Mouse (Mus musculus): ENCODE results near the gene Sult6b2. TPM values are rescaled to one million over a fixed set of nuclear protein-coding genes. Genes with fewer than 3 reads are reported as not detected.

Sult6b2 gene
- polyA plus RNA-seq, 1 experiment from 2014 or later, result 53.2 TPM

- Histone ChIP-seq H3K4me3 (ENCODE audit: low read depth, low read length) (no peak overlapping the region), H3K9ac (ENCODE audit: low read depth, low read length) (no peak overlapping the region), H3K4me2 (replicated peaks; ENCODE audit: low read depth) (no peak overlapping the region), H3K36me3 (ENCODE audit: control insufficient read depth, insufficient read depth) (no peaks in the 10 kb centered on the region), H3K4me1 (replicated peaks; ENCODE audit: control insufficient read depth, insufficient read depth, low read length) (no peaks in the 10 kb centered on the region), H3K27me3 (replicated peaks; ENCODE audit: control insufficient read depth, insufficient read depth, low read length) (no peaks in the 10 kb centered on the region), H3K9me3 (ENCODE audit: control insufficient read depth) (no peaks in the 10 kb centered on the region), H3K27ac (ENCODE audit: low read depth, low read length) (no peak overlapping the region)
- no peak for ATAC-seq
- TF ChIP-seq CTCF (IDR thresholded peaks at IDR 0.05; ENCODE audit: low read depth), result no peak
- 69% methylated on average over 4 of the region's 4 CpGs for WGBS
These were observed 61.1 kb downstream of the Sult6b2 start for GRCm38 (mm10) chr6:142743193-142743592.

GRCm38 (mm10) chr6:142741763-142742162, 62.5 kb downstream of the Sult6b2 start:
- 83% methylated on average over 6 of the region's 6 CpGs for WGBS

GRCm38 (mm10) chr6:142738637-142739036, 65.7 kb downstream of the Sult6b2 start:
- 72% methylated on average over 6 of the region's 6 CpGs for WGBS

More at GRCm38 (mm10) chr6:142741763-142742162, 62.5 kb downstream of the Sult6b2 start:
- no peak overlapping the region for H3K9ac ChIP-seq (ENCODE audit: low read depth, low read length)
- H3K4me2 ChIP-seq (replicated peaks; ENCODE audit: low read depth), result no peak overlapping the region
- no peak overlapping the region for H3K4me3 ChIP-seq (ENCODE audit: low read depth, low read length)
- H3K4me1 ChIP-seq (replicated peaks; ENCODE audit: control insufficient read depth, insufficient read depth, low read length), result no peaks in the 10 kb centered on the region
- no peak for ATAC-seq
- TF ChIP-seq CTCF (IDR thresholded peaks at IDR 0.05; ENCODE audit: low read depth), result no peak
- no peaks in the 10 kb centered on the region for H3K27me3 ChIP-seq (replicated peaks; ENCODE audit: control insufficient read depth, insufficient read depth, low read length)
- no peak overlapping the region for H3K27ac ChIP-seq (ENCODE audit: low read depth, low read length)
- no peaks in the 10 kb centered on the region for H3K9me3 ChIP-seq (ENCODE audit: control insufficient read depth)
- no peaks in the 10 kb centered on the region for H3K36me3 ChIP-seq (ENCODE audit: control insufficient read depth, insufficient read depth)

GRCm38 (mm10) chr6:142738225-142738624, 66.1 kb downstream of the Sult6b2 start:
- Histone ChIP-seq H3K4me1 (replicated peaks; ENCODE audit: control insufficient read depth, insufficient read depth, low read length) (no peaks in the 10 kb centered on the region), H3K27me3 (replicated peaks; ENCODE audit: control insufficient read depth, insufficient read depth, low read length) (no peaks in the 10 kb centered on the region), H3K36me3 (ENCODE audit: control insufficient read depth, insufficient read depth) (no peaks in the 10 kb centered on the region), H3K9me3 (ENCODE audit: control insufficient read depth) (no peaks in the 10 kb centered on the region), H3K4me3 (ENCODE audit: low read depth, low read length) (no peak overlapping the region), H3K27ac (ENCODE audit: low read depth, low read length) (no peak overlapping the region), H3K9ac (ENCODE audit: low read depth, low read length) (no peak overlapping the region), H3K4me2 (replicated peaks; ENCODE audit: low read depth) (no peak overlapping the region)
- no peak for ATAC-seq
- no peak for TF ChIP-seq CTCF (IDR thresholded peaks at IDR 0.05; ENCODE audit: low read depth)
- 75% methylated on average over 2 of the region's 2 CpGs for WGBS

More at GRCm38 (mm10) chr6:142738637-142739036, 65.7 kb downstream of the Sult6b2 start:
- ATAC-seq, result no peak
- Histone ChIP-seq H3K4me3 (ENCODE audit: low read depth, low read length) (no peak overlapping the region), H3K4me2 (replicated peaks; ENCODE audit: low read depth) (no peak overlapping the region), H3K9me3 (ENCODE audit: control insufficient read depth) (no peaks in the 10 kb centered on the region), H3K9ac (ENCODE audit: low read depth, low read length) (no peak overlapping the region), H3K27ac (ENCODE audit: low read depth, low read length) (no peak overlapping the region), H3K4me1 (replicated peaks; ENCODE audit: control insufficient read depth, insufficient read depth, low read length) (no peaks in the 10 kb centered on the region), H3K27me3 (replicated peaks; ENCODE audit: control insufficient read depth, insufficient read depth, low read length) (no peaks in the 10 kb centered on the region), H3K36me3 (ENCODE audit: control insufficient read depth, insufficient read depth) (no peaks in the 10 kb centered on the region)
- no peak for TF ChIP-seq CTCF (IDR thresholded peaks at IDR 0.05; ENCODE audit: low read depth)

GRCm38 (mm10) chr6:142735302-142736005, 68.8 kb downstream of the Sult6b2 start:
- H3K27ac ChIP-seq (ENCODE audit: low read depth, low read length), result no peak overlapping the region
- no peak overlapping the region for H3K9ac ChIP-seq (ENCODE audit: low read depth, low read length)
- H3K4me1 ChIP-seq (replicated peaks; ENCODE audit: control insufficient read depth, insufficient read depth, low read length), result no peaks in the 10 kb centered on the region
- no peak overlapping the region for H3K4me3 ChIP-seq (ENCODE audit: low read depth, low read length)
- ATAC-seq, result no peak
- WGBS, result 43% methylated on average over 8 of the region's 8 CpGs
- no peaks in the 10 kb centered on the region for H3K9me3 ChIP-seq (ENCODE audit: control insufficient read depth)
- H3K4me2 ChIP-seq (replicated peaks; ENCODE audit: low read depth), result no peak overlapping the region
- no peaks in the 10 kb centered on the region for H3K27me3 ChIP-seq (replicated peaks; ENCODE audit: control insufficient read depth, insufficient read depth, low read length)
- no peaks in the 10 kb centered on the region for H3K36me3 ChIP-seq (ENCODE audit: control insufficient read depth, insufficient read depth)
- peak; percentile 81 for TF ChIP-seq CTCF (IDR thresholded peaks at IDR 0.05; ENCODE audit: low read depth)

Other genes starting within 250 kb of the Sult6b2 start
- 28.7 and 29.8 TPM in 2 replicates for gene Kcnj8, start 232.9 kb downstream of the Sult6b2 start, polyA plus RNA-seq (2015; fragmentation: Nextera tagmentation; extraction: Ambion mirVana)
- 5.0 and 5.1 TPM in 2 replicates for gene Abcc9, start 102.2 kb downstream of the Sult6b2 start, polyA plus RNA-seq (2015; fragmentation: Nextera tagmentation; extraction: Ambion mirVana)
- gene Cmas, start 47.8 kb downstream of the Sult6b2 start, polyA plus RNA-seq (2015; fragmentation: Nextera tagmentation; extraction: Ambion mirVana), result 130 and 131 TPM in 2 replicates
- 0.17 and 0.34 TPM in 2 replicates for gene St8sia1, start 159.9 kb upstream of the Sult6b2 start, polyA plus RNA-seq (2015; fragmentation: Nextera tagmentation; extraction: Ambion mirVana)

Data from intestine, postnatal 0 days (tissue).